Mouse (Mus musculus): Measurements from ENCODE around the gene Ntn1. TPM values are rescaled to one million over a fixed set of nuclear protein-coding genes. Genes with fewer than 3 reads are reported as not detected.

Ntn1 gene
- polyA plus RNA-seq, 1 experiment from 2014 or later: 22.3 TPM

DNA sequence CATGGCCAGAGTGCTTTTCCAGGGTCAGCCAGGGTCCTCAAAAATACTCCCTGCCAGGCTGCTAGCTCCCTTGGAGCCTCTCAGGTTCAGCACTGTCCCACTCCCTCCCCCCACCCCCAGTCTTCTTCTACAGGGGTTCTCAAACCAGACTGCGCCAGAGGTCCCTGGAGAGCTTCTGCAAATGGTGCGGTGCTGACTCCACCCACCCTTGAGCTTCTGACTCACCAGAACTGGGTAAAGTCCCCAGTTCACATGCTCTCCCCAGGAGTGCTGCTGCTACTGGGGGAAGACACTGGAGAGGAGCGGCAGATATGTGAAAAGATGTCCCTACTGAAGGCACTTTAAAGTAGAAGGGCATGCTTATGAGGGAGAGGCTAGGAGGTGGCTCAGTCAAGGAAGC lies 186.7 kb downstream of the Ntn1 start:
- Histone ChIP-seq H3K4me2 (no peak overlapping the region), H3K27me3 (peaks cover 26% of the 10 kb centered on the region; the same call in 1 of the 2 replicates), H3K9me3 (no peaks in the 10 kb centered on the region), H3K36me3 (peaks cover 4% of the 10 kb centered on the region; the same call in 1 of the 2 replicates), H3K27ac (peak overlapping the region; percentile 84; the same call in 1 of the 2 replicates), H3K4me3 (no peak overlapping the region), H3K4me1 (replicated peaks) (peaks cover 60% of the 10 kb centered on the region), H3K9ac (no peak overlapping the region)
- 73% methylated on average over 3 of the region's 3 CpGs for WGBS
- no peak for ATAC-seq (ENCODE audit: low FRiP score)

DNA sequence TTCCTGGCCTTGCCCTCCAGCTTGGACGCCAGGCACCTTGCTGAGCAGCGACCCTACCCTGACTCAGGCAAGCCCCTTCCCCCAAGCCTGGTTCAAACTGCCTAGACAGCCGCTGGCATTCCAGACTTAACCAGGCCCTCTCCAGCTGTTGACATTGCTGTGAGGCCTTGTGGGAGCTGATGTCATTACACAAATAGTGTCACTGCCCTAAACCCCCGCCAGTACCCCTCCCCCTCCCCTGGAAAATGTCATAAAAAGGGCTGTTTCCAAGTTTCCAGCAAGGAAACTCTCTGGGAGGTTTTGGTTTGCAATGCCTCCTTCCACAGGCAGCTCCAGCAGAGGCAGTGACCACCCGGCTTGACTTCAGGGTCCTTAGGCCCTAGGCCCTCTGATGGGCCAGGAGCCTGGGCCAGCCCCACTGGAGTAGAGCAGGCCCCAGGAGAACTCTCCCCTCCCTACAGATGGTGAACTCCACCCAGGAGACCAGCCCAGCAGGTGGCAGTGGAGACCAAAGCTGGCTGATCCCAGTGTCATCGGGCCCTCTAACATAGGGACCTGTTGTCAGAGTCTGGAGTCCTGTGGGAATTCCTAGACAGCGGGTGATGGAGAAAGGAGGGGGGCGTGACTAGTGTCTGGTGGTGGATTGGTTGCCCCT lies 188.6 kb downstream of the Ntn1 start:
- ATAC-seq (ENCODE audit: low FRiP score): no peak
- 55% methylated on average over 8 of the region's 8 CpGs for WGBS
- H3K27ac ChIP-seq: peak overlapping the region; percentile 23; the same call in 1 of the 2 replicates
- H3K9me3 ChIP-seq: no peaks in the 10 kb centered on the region
- H3K4me1 ChIP-seq (replicated peaks): peaks cover 65% of the 10 kb centered on the region
- H3K9ac ChIP-seq: no peak overlapping the region
- H3K27me3 ChIP-seq: 0 out of 2 replicates have a peak, but pooled peaks cover 11% of the 10 kb centered on the region
- no peak overlapping the region for H3K4me2 ChIP-seq
- no peak overlapping the region for H3K4me3 ChIP-seq
- H3K36me3 ChIP-seq: peaks cover 8% of the 10 kb centered on the region; the same call in 1 of the 2 replicates

DNA sequence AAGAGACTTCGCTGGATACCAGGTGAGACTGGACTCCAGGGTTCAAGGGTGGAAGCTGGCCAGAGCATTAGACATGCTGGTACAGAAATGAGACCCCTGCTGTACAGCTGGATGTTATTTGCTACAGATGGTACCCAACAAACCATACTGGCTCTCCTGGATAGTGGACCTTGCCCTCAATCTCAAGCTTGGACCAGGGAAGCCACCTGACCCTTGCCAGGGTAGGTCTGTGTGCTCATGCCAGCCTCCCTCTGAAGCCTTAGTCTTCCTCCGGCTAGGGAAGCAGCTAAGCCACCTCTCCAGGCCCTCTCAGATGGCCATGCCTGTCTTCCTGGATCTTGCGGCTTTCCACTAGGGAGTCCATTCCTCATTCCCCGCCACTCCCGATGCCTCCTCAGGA lies 189.9 kb downstream of the Ntn1 start:
- 94% methylated on average over 5 of the region's 5 CpGs for WGBS
- Histone ChIP-seq H3K9ac (no peak overlapping the region), H3K4me1 (replicated peaks) (peaks cover 52% of the 10 kb centered on the region), H3K27ac (0 out of 2 replicates have a peak overlapping the region, but pooled peaks have one; percentile 23), H3K36me3 (peaks cover 8% of the 10 kb centered on the region), H3K4me3 (no peak overlapping the region), H3K27me3 (0 out of 2 replicates have a peak, but pooled peaks cover 3% of the 10 kb centered on the region), H3K9me3 (no peaks in the 10 kb centered on the region), H3K4me2 (no peak overlapping the region)
- no peak for ATAC-seq (ENCODE audit: low FRiP score)

DNA sequence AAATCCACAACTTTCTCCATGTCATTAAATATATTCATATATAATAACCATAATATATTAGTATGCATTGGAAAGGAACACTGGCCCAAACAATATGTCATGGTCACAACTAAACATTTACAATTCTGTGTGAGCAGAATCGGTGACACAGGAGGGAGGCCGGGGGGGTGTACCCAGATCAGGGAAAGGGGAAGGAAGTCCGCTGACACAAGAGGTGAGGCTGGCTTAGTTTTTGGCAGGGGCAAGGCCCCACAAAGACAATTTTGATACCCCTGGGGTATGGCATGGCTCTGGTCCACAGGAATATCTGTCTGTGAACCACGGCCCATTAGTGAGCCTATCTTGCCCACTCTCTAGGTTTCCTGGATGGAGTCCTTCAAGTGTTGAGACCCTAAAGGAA lies 191.1 kb downstream of the Ntn1 start:
- no peak overlapping the region for H3K9ac ChIP-seq
- H3K27ac ChIP-seq: no peak overlapping the region
- H3K4me3 ChIP-seq: no peak overlapping the region
- H3K4me1 ChIP-seq (replicated peaks): peaks cover 43% of the 10 kb centered on the region
- H3K27me3 ChIP-seq: 0 out of 2 replicates have a peak, but pooled peaks cover 3% of the 10 kb centered on the region
- peaks cover 8% of the 10 kb centered on the region for H3K36me3 ChIP-seq
- 87% methylated on average over 4 of the region's 4 CpGs for WGBS
- no peak for ATAC-seq (ENCODE audit: low FRiP score)
- no peak overlapping the region for H3K4me2 ChIP-seq
- no peaks in the 10 kb centered on the region for H3K9me3 ChIP-seq

DNA sequence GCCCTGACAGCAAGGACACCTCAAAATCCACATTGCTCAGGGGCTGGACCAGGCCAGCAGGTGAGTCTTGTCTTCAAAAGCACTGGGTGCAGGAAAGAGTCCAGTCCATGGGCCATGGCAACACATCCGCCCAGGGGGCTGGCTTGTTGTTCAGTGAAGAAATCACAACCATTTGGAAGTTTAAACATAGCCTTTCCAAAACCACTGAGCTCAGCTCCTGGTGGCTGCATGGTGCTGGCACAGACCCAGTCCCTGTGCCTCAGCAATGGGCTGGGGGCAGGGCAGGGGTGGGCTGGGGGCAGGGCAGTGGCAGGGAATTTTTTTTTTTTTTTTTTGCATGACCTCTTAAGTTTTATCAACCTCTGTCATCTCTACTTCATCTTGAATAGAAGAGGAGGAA lies 192.0 kb downstream of the Ntn1 start:
- H3K27me3 ChIP-seq: 0 out of 2 replicates have a peak, but pooled peaks cover 3% of the 10 kb centered on the region
- 89% methylated on average over 1 of the region's 1 CpGs for WGBS
- H3K9ac ChIP-seq: no peak overlapping the region
- peak overlapping the region; percentile 2; the same call in 1 of the 2 replicates for H3K27ac ChIP-seq
- H3K9me3 ChIP-seq: no peaks in the 10 kb centered on the region
- H3K4me3 ChIP-seq: no peak overlapping the region
- ATAC-seq (ENCODE audit: low FRiP score): no peak
- H3K36me3 ChIP-seq: peaks cover 8% of the 10 kb centered on the region
- H3K4me1 ChIP-seq (replicated peaks): peaks cover 41% of the 10 kb centered on the region
- H3K4me2 ChIP-seq: no peak overlapping the region

DNA sequence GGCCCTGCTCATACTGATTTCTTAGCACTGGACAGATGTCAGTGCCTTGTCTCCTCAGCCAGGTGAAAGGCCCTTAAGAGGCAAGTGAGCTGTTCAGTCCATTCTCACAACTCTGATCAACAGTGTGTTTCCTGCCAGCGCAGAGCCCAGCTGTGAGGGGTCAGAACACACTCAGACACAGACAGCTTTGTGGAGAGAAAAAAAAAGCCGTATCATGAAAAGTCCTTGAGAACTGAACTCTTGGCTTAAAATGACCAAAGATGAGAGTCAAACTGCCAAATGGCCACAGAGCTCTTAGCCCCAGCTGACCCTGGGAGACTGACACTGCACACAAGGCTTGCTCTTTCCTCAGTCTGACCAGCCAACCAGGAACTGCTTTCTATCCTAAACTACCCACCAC lies 192.6 kb downstream of the Ntn1 start:
- Histone ChIP-seq H3K9me3 (no peaks in the 10 kb centered on the region), H3K4me3 (no peak overlapping the region), H3K27me3 (0 out of 2 replicates have a peak, but pooled peaks cover 3% of the 10 kb centered on the region), H3K27ac (peak overlapping the region; percentile 2; the same call in 1 of the 2 replicates), H3K9ac (no peak overlapping the region), H3K4me1 (replicated peaks) (peaks cover 45% of the 10 kb centered on the region), H3K36me3 (peaks cover 7% of the 10 kb centered on the region), H3K4me2 (no peak overlapping the region)
- ATAC-seq (ENCODE audit: low FRiP score): no peak
- 83% methylated on average over 2 of the region's 2 CpGs for WGBS

DNA sequence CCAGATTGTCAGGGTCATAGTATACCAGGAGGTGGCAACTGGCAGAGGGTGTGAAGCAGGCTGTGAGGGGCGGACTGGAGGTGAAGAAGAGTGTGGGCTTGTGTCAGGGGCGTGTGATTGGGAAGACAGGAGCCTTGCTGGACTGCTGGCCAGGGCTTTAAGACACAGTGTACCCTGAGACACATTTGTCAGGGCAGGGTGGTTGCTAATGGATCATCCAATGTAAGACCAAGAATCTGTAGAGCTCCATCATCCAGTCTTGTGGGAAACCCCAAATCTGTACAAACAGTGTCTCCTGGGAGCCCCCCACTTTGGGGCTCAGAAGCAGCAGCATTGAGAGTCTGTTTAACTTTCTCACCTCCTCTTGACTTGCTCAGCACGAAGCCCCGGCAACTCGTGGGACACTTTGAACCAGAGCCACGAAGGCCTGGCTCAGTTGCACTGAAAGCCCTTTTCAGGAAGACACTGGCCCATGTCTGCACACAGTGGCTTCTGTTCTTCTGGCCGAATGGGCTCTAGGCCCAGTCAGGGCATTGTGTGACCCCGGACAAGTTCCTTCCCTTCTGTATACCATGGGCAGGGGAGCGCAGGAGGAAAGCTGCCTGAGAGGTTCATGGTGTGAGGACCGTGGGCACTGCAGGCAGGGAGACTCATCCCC lies 194.9 kb downstream of the Ntn1 start:
- 73% methylated on average over 10 of the region's 10 CpGs for WGBS
- H3K27ac ChIP-seq: 0 out of 2 replicates have a peak overlapping the region, but pooled peaks have one; percentile 12

DNA sequence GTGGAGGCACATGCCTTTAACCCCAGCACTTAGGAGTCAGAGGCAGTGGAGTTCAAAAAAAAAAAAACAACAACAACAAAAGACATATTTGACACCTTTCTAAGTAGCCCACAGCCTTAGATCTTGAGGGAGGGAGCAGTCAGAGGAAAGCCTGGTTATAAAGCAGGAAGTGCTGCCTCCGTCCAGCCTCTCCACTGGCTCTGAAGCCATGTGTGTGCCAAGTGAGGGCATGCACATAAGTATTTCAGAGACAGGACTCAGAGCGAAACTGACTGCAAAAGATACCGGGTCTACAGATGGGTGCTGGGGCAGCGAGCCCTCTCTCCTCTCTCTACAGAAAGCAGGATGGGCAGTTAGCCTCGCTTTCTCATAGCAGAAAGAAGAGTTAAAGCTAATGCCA lies 196.2 kb downstream of the Ntn1 start:
- H3K4me2 ChIP-seq: no peak overlapping the region
- H3K27ac ChIP-seq: no peak overlapping the region; the same call in 1 of the 2 replicates
- no peaks in the 10 kb centered on the region for H3K9me3 ChIP-seq
- no peak for ATAC-seq (ENCODE audit: low FRiP score)
- no peak overlapping the region for H3K4me3 ChIP-seq
- WGBS: 85% methylated on average over 5 of the region's 5 CpGs
- peaks cover 49% of the 10 kb centered on the region for H3K4me1 ChIP-seq (replicated peaks)
- H3K36me3 ChIP-seq: peaks cover 3% of the 10 kb centered on the region; the same call in 1 of the 2 replicates
- no peak overlapping the region for H3K9ac ChIP-seq
- no peaks in the 10 kb centered on the region for H3K27me3 ChIP-seq

More for the DNA sequence above, 194.9 kb downstream of the Ntn1 start:
- peaks cover 40% of the 10 kb centered on the region for H3K4me1 ChIP-seq (replicated peaks)
- H3K4me2 ChIP-seq: no peak overlapping the region
- no peak overlapping the region for H3K4me3 ChIP-seq
- no peak overlapping the region for H3K9ac ChIP-seq
- no peak; the same call in 1 of the 2 replicates for ATAC-seq (ENCODE audit: low FRiP score)
- no peaks in the 10 kb centered on the region for H3K27me3 ChIP-seq
- H3K9me3 ChIP-seq: no peaks in the 10 kb centered on the region
- H3K36me3 ChIP-seq: peaks cover 3% of the 10 kb centered on the region; the same call in 1 of the 2 replicates

DNA sequence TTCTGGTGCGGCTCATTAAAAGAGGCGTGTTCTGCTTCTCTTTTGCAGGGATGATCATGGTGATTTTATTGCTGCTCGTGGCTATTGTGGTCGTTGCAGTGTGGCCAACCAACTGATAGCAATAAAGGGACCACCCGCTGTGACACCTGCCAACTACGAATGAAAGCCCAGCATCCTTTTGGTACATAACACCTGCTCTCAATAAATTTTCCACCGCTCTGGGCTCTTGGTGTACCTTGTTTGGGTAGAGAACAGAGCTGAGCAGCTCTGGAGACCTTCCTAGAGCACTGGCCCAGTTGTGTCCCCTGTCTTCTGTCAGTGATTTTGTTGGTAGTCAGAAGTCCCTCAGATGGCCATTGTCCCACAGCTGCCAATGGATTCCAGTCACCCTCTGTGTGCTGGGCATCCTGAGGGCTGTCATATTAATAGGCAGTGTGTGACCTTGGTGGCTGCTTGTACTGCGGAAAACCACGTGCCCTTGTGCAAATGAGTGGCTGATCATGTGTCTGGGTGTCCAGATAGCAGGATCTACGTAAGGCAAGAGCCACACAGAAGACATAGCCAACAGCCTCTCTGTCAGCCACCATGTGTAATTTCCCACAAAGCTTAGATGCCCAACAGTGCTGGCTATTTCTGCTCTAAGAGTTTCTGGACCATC lies 196.8 kb downstream of the Ntn1 start:
- Histone ChIP-seq H3K36me3 (peaks cover 3% of the 10 kb centered on the region; the same call in 1 of the 2 replicates), H3K27me3 (no peaks in the 10 kb centered on the region), H3K4me3 (no peak overlapping the region), H3K9me3 (no peaks in the 10 kb centered on the region), H3K9ac (no peak overlapping the region; the same call in 1 of the 2 replicates), H3K27ac (peak overlapping the region; percentile 52), H3K4me1 (replicated peaks) (peaks cover 53% of the 10 kb centered on the region), H3K4me2 (no peak overlapping the region)
- ATAC-seq (ENCODE audit: low FRiP score): no peak
- 60% methylated on average over 10 of the region's 10 CpGs for WGBS

DNA sequence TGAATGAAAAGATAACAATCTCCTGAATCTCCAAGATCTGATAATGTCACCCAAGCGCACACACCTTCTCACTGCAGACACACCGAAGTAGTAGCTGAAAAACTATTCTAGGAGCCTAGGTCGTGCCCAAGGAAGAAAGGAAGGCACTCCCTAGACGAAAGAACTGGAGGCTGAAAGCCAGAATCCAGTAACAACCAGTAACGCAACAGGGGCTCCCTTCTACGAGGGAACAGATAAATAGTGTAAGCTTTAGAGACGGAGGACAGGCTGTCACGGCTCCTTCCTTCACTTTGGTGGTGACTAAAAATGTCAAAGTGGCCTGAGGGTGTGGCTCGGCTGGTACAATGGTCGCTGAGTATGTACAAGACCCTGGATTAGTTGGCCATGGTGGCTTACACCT lies 198.1 kb downstream of the Ntn1 start:
- no peak overlapping the region for H3K9ac ChIP-seq
- peaks cover 41% of the 10 kb centered on the region for H3K4me1 ChIP-seq (replicated peaks)
- peak overlapping the region; percentile 64; the same call in 1 of the 2 replicates for H3K27ac ChIP-seq
- no peak for ATAC-seq (ENCODE audit: low FRiP score)
- H3K4me3 ChIP-seq: no peak overlapping the region
- no peaks in the 10 kb centered on the region; the same call in 1 of the 2 replicates for H3K36me3 ChIP-seq
- 60% methylated on average over 10 of the region's 10 CpGs for WGBS
- no peaks in the 10 kb centered on the region for H3K9me3 ChIP-seq
- H3K4me2 ChIP-seq: no peak overlapping the region
- H3K27me3 ChIP-seq: no peaks in the 10 kb centered on the region

DNA sequence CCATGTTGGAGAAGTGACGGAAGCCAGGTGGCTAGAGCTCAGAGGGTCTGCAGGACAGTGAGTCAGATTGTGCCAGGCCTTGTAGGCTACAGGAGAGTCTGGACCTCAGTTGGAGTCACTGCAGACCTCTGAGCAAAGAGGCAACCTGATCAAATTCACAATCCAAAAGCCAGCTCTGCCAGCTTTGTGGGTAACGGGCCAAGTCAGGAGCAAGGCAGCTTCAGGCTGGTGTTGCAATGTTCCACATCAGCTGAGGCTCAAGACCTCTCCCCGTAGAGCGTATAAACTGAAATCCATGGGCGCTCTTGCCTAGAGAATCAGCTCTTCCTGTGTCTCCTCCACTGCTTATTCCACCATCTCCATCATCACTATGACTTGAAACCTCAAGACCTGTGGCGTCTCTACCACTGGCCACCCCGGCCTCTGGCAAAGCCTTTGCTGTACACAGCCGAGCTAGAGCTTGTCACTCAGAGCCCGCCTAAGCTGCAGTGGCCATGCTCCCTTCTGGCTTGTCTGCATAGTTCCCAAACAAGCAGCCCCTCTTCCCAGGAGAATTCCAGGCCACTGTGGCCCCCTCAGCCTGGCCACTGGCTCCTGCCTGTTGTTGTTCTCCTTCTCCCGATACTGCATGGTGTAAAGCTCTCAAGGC lies 198.7 kb downstream of the Ntn1 start:
- H3K36me3 ChIP-seq: no peaks in the 10 kb centered on the region; the same call in 1 of the 2 replicates
- 82% methylated on average over 10 of the region's 10 CpGs for WGBS

More for the DNA sequence above, 198.7 kb downstream of the Ntn1 start:
- Histone ChIP-seq H3K4me1 (replicated peaks) (peaks cover 36% of the 10 kb centered on the region), H3K4me3 (no peak overlapping the region), H3K27me3 (no peaks in the 10 kb centered on the region), H3K4me2 (no peak overlapping the region), H3K27ac (peak overlapping the region; percentile 64), H3K9me3 (no peaks in the 10 kb centered on the region), H3K9ac (no peak overlapping the region)
- ATAC-seq (ENCODE audit: low FRiP score): no peak

Measured in hindbrain, embryonic 13.5 days (tissue).